Mouse (Mus musculus) thymus, adult 18-20 months (tissue): ENCODE measurements at regions not wholly inside any gene's neighbourhood (a gene's known extent, or its start where the extent isn't known, plus 50 kb on each side); places are given as distances from the start of the nearest gene placed in this dataset.

Experiments
- DNase-seq, 2 experiments: peaks; one replicate each; pipeline ENCODE4 v3.0.0; 2022; ENCODE audit warnings: mixed read lengths in 2 of 2

- no peak for DNase-seq
Measured at GRCm38 (mm10) chr3:51156386-51157290, 67.6 kb upstream of the Noct start.

- DNase-seq: no peak
Measured at GRCm38 (mm10) chr3:51157291-51157650, 67.0 kb upstream of the Noct start.

GRCm38 (mm10) chr3:51158449-51158848 lies 65.8 kb upstream of the Noct start:
- DNase-seq: no peak

- DNase-seq: no peak
Measured at GRCm38 (mm10) chr3:51159322-51159721, 64.9 kb upstream of the Noct start.

- DNase-seq: no peak
Measured at GRCm38 (mm10) chr3:51159881-51160280, 64.4 kb upstream of the Noct start.

- DNase-seq: no peak
Measured at GRCm38 (mm10) chr3:51160625-51161024, 63.6 kb upstream of the Noct start.

- no peak for DNase-seq
Measured at GRCm38 (mm10) chr3:51169150-51169925, 54.9 kb upstream of the Noct start.

GRCm38 (mm10) chr3:51170225-51170852 lies 53.9 kb upstream of the Noct start:
- peak; percentile 29 to 39 for DNase-seq
